Mouse (Mus musculus) midbrain, embryonic 15.5 days (tissue): ENCODE results near the gene Vmn1r14. TPM values are rescaled to one million over a fixed set of nuclear protein-coding genes. Genes with fewer than 3 reads are reported as not detected.
"Not testable (repeated sequence)": the region's sequence is repeated elsewhere in the genome, so short reads cannot be mapped to it uniquely, and the experiment has no call there.

Experiments
- ATAC-seq: fragments of 200-750 bp; cut with Nextera tagmentation; replicated peaks from 2 replicates; pipeline ENCODE4 v1.8.0; 2017; ENCODE audit warnings: moderate TSS enrichment
- H3K27ac ChIP-seq: fragments of 300-500 bp; sonication (generic); 2 replicates; pipeline ENCODE4 v1.5.1; 2015; ENCODE audit warnings: mild to moderate bottlenecking, inconsistent platforms
- H3K27me3 ChIP-seq: fragments of 300-500 bp; sonication (generic); replicated peaks from 2 replicates; pipeline ENCODE4 v1.6.1; 2015; ENCODE audit warnings: inconsistent platforms
- H3K36me3 ChIP-seq: fragments of 300-500 bp; sonication (generic); replicated peaks from 2 replicates; pipeline ENCODE4 v1.6.1; 2015; ENCODE audit warnings: inconsistent platforms
- H3K4me1 ChIP-seq: fragments of 300-500 bp; sonication (generic); 2 replicates; pipeline ENCODE4 v1.6.1; 2015; ENCODE audit warnings: inconsistent platforms
- H3K4me2 ChIP-seq: fragments of 300-500 bp; sonication (generic); 2 replicates; pipeline ENCODE4 v1.6.1; 2015; ENCODE audit warnings: inconsistent platforms, mild to moderate bottlenecking, moderate library complexity
- H3K4me3 ChIP-seq: fragments of 300-500 bp; sonication (generic); 2 replicates; pipeline ENCODE4 v1.5.1; 2015; ENCODE audit warnings: mild to moderate bottlenecking, inconsistent platforms
- H3K9ac ChIP-seq: fragments of 300-500 bp; sonication (generic); 2 replicates; pipeline ENCODE4 v1.6.1; 2015; ENCODE audit warnings: mild to moderate bottlenecking, inconsistent platforms
- H3K9me3 ChIP-seq: fragments of 300-500 bp; sonication (generic); 2 replicates; pipeline ENCODE4 v1.6.1; 2016; ENCODE audit warnings: inconsistent platforms
- WGBS: fragments of 180-500 bp; shearing (Covaris S2); methylation state at CpG from one replicate; pipeline ENCODE4 v1.1.7; 2015; ENCODE audit warnings: mixed read lengths; 5-methylcytosine and 5-hydroxymethylcytosine counted together
- polyA plus RNA-seq: library from polyadenylated mRNA; unstranded; fragments of >200 nt; fragmentation: Nextera tagmentation; extraction: Ambion mirVana; gene quantifications from 2 replicates; pipeline ENCODE4 v1.2.1, GENCODE M21; 2015

The Vmn1r14 gene
- not detected in 2 replicates for polyA plus RNA-seq

GRCm38 (mm10) chr6:57231386-57231785, at the start of gene Vmn1r14:
TSS of gene Vmn1r14 (plus strand) at chr6:57231686.
- Histone ChIP-seq H3K4me3 (no peak within 1 kb of the TSS), H3K9ac (no peak within 1 kb of the TSS), H3K9me3 (no peaks in the 10 kb centered on the region), H3K36me3 (no peaks in the 10 kb centered on the region), H3K27ac (no peak within 1 kb of the TSS), H3K27me3 (no peaks in the 10 kb centered on the region), H3K4me1 (no peaks in the 10 kb centered on the region), H3K4me2 (no peak within 1 kb of the TSS)
- no peak for ATAC-seq
- WGBS, result 93% methylated on average over 3 of the region's 3 CpGs

- H3K27me3 ChIP-seq, H3K9me3 ChIP-seq, H3K4me1 ChIP-seq, H3K4me2 ChIP-seq, H3K9ac ChIP-seq, H3K36me3 ChIP-seq, H3K27ac ChIP-seq, H3K4me3 ChIP-seq, ATAC-seq: not testable (repeated sequence)
- WGBS, result 61% methylated on average over 3 of the region's 3 CpGs
Observed at GRCm38 (mm10) chr6:57190016-57190415, 41.5 kb upstream of the Vmn1r14 start.

- WGBS, result 92% methylated on average over 1 of the region's 1 CpGs
- H3K4me3 ChIP-seq, H3K4me1 ChIP-seq, ATAC-seq, H3K9me3 ChIP-seq, H3K4me2 ChIP-seq, H3K27me3 ChIP-seq, H3K9ac ChIP-seq, H3K36me3 ChIP-seq, H3K27ac ChIP-seq: not testable (repeated sequence)
Observed at GRCm38 (mm10) chr6:57202990-57203389, 28.5 kb upstream of the Vmn1r14 start, which contains the start of gene Vmn1r13. TSS of gene Vmn1r13 (plus strand) at chr6:57203290.

- no peaks in the 10 kb centered on the region for H3K36me3 ChIP-seq
- 73% methylated on average over 1 of the region's 1 CpGs for WGBS
- no peaks in the 10 kb centered on the region for H3K4me1 ChIP-seq
- no peak within 1 kb of the TSS for H3K9ac ChIP-seq
- H3K27ac ChIP-seq, result no peak within 1 kb of the TSS
- no peak within 1 kb of the TSS for H3K4me3 ChIP-seq
- ATAC-seq, result no peak
- no peaks in the 10 kb centered on the region for H3K9me3 ChIP-seq
- H3K4me2 ChIP-seq, result no peak within 1 kb of the TSS
- no peaks in the 10 kb centered on the region for H3K27me3 ChIP-seq
Observed at GRCm38 (mm10) chr6:57257652-57258051, 26.2 kb downstream of the Vmn1r14 start, which contains the start of gene Vmn1r15. TSS of gene Vmn1r15 (plus strand) at chr6:57257952.

- no peak for ATAC-seq
- WGBS, result 94% methylated on average over 2 of the region's 2 CpGs
Observed at GRCm38 (mm10) chr6:57260990-57261389, 29.5 kb downstream of the Vmn1r14 start.

GRCm38 (mm10) chr6:57271881-57272280, 40.4 kb downstream of the Vmn1r14 start:
- no peak overlapping the region for H3K9ac ChIP-seq
- H3K4me2 ChIP-seq, result no peak overlapping the region
- no peak for ATAC-seq
- H3K36me3 ChIP-seq, result no peaks in the 10 kb centered on the region
- H3K27me3 ChIP-seq, result no peaks in the 10 kb centered on the region
- no peaks in the 10 kb centered on the region for H3K9me3 ChIP-seq
- no peak overlapping the region for H3K27ac ChIP-seq
- WGBS, result 80% methylated on average over 3 of the region's 3 CpGs
- no peaks in the 10 kb centered on the region for H3K4me1 ChIP-seq
- no peak overlapping the region for H3K4me3 ChIP-seq

More at GRCm38 (mm10) chr6:57260990-57261389, 29.5 kb downstream of the Vmn1r14 start:
- no peaks in the 10 kb centered on the region for H3K9me3 ChIP-seq
- no peak overlapping the region for H3K9ac ChIP-seq
- no peak overlapping the region for H3K4me2 ChIP-seq
- no peak overlapping the region for H3K4me3 ChIP-seq
- no peaks in the 10 kb centered on the region for H3K27me3 ChIP-seq
- H3K4me1 ChIP-seq, result no peaks in the 10 kb centered on the region
- no peaks in the 10 kb centered on the region for H3K36me3 ChIP-seq
- no peak overlapping the region for H3K27ac ChIP-seq

GRCm38 (mm10) chr6:57272517-57272916, 41.0 kb downstream of the Vmn1r14 start:
- Histone ChIP-seq H3K27me3 (no peaks in the 10 kb centered on the region), H3K9ac (no peak overlapping the region), H3K4me2 (no peak overlapping the region), H3K27ac (no peak overlapping the region), H3K4me1 (no peaks in the 10 kb centered on the region), H3K4me3 (no peak overlapping the region), H3K36me3 (no peaks in the 10 kb centered on the region), H3K9me3 (no peaks in the 10 kb centered on the region)
- no peak for ATAC-seq

- no peak for ATAC-seq
- Histone ChIP-seq H3K4me3 (no peak overlapping the region), H3K4me1 (no peaks in the 10 kb centered on the region), H3K36me3 (no peaks in the 10 kb centered on the region), H3K4me2 (no peak overlapping the region), H3K9me3 (no peaks in the 10 kb centered on the region), H3K27ac (no peak overlapping the region), H3K27me3 (no peaks in the 10 kb centered on the region), H3K9ac (no peak overlapping the region)
Observed at GRCm38 (mm10) chr6:57278952-57279351, 47.5 kb downstream of the Vmn1r14 start.

Other genes starting within 250 kb of the Vmn1r14 start
- not detected in 2 replicates for gene Vmn1r6, start 234.4 kb upstream of the Vmn1r14 start, polyA plus RNA-seq
- gene Vmn1r7, start 206.4 kb upstream of the Vmn1r14 start, polyA plus RNA-seq, result not detected in 2 replicates
- not detected in 2 replicates for gene Vmn1r8, start 199.4 kb upstream of the Vmn1r14 start, polyA plus RNA-seq
- not detected in 2 replicates for gene Vmn1r9, start 164.9 kb upstream of the Vmn1r14 start, polyA plus RNA-seq
- not detected in 2 replicates for gene Vmn1r10, start 122.2 kb upstream of the Vmn1r14 start, polyA plus RNA-seq
- gene Vmn1r11, start 98.2 kb upstream of the Vmn1r14 start, polyA plus RNA-seq, result not detected in 2 replicates
- not detected in 2 replicates for gene Vmn1r12, start 74.8 kb upstream of the Vmn1r14 start, polyA plus RNA-seq
- gene Vmn1r13, start 28.4 kb upstream of the Vmn1r14 start, polyA plus RNA-seq, result not detected in 2 replicates
- gene Vmn1r15, start 26.3 kb downstream of the Vmn1r14 start, polyA plus RNA-seq, result not detected in 2 replicates
- gene Vmn1r16, start 97.8 kb downstream of the Vmn1r14 start, polyA plus RNA-seq, result not detected in 2 replicates
- not detected in 2 replicates for gene Vmn1r17, start 132.0 kb downstream of the Vmn1r14 start, polyA plus RNA-seq
- gene Vmn1r18, start 164.1 kb downstream of the Vmn1r14 start, polyA plus RNA-seq, result not detected in 2 replicates
- not detected in 2 replicates for gene Vmn1r19, start 172.1 kb downstream of the Vmn1r14 start, polyA plus RNA-seq
- not detected in 2 replicates for gene Vmn1r20, start 197.2 kb downstream of the Vmn1r14 start, polyA plus RNA-seq